Mouse (Mus musculus) left cerebral cortex, postnatal 25 days (tissue): ENCODE measurements at regions not wholly inside any gene's neighbourhood (a gene's known extent, or its start where the extent isn't known, plus 50 kb on each side); places are given as distances from the start of the nearest gene placed in this dataset.

ENCODE experiments used
- DNase-seq, 2 experiments: peaks; one replicate each; pipeline ENCODE4 v3.0.0; 2022; ENCODE audit warnings: low spot score in 2 of 2, mixed read lengths in 1 of 2
- intact Hi-C: fragments of 180-260 bp; cut with DNase I; formaldehyde crosslinking; loops from one replicate; pipeline ENCODE4 v1.15.1; 2025

DNA sequence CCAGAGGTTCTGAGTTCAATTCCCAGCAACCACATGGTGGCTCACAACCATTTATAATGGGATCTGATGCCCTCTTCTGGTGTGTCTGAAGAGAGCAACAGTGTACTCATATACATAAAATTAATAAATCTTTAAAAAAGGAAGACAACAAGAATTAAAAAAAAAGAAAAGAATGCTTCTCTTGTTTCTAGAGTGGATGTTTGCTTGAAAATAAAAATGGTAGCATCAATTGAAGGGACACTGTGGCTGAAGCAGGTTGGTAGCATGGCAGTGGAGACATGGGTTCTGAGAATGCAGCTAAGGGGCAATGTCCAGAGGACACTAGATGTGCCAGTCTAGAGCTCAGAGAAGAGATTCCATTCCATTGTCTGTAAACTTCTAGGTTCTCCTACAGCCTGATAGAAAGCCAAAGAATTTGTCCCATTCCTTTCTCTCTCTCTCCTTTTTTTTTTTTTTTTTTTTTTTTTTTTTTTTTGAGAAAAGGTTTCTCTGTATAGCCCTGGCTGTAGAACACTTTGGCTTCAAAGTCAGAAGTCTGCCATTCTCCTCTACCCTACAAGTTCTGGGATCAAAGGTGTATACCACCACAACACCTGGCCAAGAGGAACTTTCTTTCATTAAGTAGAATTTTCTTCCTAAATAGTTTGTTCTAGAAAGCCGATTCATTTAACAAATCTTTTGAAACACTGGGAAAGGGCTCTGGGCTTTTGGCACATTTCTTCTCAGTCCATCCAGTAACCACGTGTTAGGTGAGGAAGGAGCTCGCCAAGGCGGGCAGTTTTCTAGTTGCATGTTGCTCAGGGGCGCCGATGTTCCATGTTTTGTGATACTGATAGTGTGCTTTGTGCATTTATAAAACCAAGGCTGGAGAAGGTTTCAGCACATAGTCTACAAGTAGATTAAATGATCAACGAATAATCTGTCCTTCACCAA is 158.1 kb downstream of the Qrsl1 start:
- no peak for DNase-seq
- intact Hi-C loops = loop anchor here (10.0 kb wide), 1 partner anchor 169 kb away; the partner anchor contains the start of gene Cd24a

DNA sequence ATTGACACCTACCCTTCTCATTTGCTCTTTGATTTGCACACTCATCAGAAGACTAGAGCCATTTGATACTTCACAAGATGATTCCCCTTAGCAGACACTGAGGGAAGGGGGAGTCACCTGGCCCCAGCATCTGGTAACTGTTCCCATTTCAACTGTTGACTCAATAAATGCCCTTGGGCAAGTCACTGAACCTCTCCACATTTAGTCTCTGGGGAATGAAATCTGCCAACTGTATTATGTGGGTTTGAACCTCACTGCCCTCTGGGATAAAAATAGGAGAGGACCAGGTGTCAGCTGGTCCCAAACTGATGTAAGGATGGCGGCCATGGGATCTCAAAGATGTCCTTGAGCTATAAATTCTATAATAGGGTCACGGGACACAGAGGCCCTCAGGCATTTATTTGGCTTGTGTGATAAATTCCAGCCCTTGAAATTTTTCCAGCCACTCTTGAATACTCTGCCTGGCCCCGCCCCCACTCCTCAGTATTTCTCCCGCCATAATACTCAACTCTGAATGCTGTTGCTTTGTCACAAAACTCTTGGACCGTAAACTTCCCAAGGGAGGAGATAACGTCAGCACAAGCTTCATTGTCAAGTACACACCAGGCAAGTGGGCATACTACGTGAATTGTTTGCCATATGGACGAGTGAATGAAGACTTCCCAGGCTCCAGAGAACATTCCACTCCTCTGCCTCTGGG is 155.5 kb downstream of the Qrsl1 start:
- no peak for DNase-seq
- intact Hi-C loops = loop anchor here (10.0 kb wide), 1 partner anchor 171 kb away; the partner anchor contains the start of gene Cd24a

DNA sequence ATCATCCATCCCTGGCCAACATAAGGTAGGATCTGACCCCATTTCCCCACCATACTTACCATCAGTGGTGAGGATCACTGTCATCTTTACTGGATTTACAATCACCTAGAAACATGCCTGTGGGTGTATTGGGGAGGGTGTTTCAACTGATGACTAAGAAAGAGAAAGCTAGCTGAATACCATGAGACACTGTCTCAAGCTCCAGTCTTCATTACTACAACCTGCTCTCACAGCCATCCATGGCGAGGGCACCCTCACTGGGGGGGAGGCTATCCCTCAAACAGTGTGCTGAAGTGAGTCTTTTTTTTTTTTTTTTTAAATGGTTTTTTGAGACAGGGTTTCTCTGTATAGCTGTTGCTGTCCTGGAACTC is 154.9 kb downstream of the Qrsl1 start:
- intact Hi-C loops = loop anchor here (10.0 kb wide), 1 partner anchor 172 kb away; the partner anchor contains the start of gene Cd24a

DNA sequence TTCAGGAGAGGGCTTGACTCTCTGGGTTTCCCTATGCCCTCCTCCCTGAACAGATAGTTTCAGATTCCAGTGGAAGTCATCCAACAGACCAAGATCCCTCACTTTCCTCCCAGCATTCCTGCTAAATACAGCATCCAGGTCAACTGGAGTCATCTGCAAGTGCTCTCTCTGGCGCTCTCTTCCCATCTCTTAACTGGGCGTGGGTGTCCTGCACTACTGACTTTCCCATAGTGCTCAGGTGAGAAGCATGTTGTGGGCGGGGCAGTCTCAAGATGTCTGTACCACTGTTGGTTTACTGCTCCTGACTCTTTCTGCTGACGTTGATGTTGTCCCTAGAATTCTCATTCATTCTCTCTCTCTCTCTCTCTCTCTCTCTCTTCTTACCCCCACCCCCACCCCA is 154.0 kb downstream of the Qrsl1 start:
- intact Hi-C loops = loop anchor here (10.0 kb wide), 1 partner anchor 173 kb away; the partner anchor contains the start of gene Cd24a
- no peak for DNase-seq

More for the DNA sequence above, 154.9 kb downstream of the Qrsl1 start:
- no peak for DNase-seq

DNA sequence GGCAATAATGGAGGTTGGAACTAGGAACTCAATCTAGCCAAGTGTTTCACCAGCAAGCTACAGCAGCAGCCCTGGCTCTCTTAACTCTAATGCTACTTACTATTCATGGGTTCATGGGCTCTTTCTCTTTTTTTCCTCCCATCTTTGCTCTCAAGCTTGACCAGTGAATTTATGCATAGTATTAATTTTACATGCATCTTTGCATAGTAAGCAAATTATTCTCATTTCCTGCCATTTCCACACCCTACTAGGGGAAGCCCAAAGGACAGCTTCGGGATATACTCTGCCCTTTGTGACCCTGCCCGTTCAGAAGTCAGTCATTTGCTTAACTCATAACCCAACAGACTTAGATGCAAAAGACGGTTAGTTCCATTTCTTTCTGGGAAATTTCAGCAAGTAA is 153.2 kb downstream of the Qrsl1 start:
- DNase-seq = no peak
- intact Hi-C loops = loop anchor here (10.0 kb wide), 1 partner anchor 173 kb away; the partner anchor contains the start of gene Cd24a

DNA sequence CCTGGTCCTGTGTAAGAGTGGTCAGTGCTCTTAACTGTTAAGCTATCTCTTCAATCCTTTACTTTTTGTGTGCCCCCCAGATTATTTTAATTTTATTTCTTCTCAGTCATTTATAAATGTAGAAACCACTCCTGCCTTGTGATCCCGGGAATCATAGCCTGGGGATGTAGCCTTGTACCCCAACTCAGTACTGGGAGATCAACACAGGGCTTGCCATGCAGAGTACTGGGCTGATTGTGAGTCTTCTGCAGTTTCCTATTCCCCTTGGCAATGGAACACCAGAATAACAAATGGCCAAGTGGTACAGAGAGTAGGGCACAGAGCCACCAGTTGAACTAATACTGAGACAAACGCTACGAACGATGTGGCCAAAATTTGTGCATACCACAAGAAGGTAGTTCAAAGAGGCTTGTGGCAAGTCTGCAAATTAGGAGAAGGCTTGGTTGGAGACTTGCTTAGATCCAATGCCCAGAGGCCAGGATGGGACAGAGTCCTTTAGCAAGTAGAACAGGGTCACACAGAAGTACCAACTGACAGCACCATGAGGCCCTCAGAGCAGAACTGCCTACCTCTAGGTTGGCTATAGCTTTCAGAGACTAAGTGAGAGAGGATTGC is 151.9 kb downstream of the Qrsl1 start:
- no peak for DNase-seq
- intact Hi-C loops = loop anchor here (10.0 kb wide), 1 partner anchor 175 kb away; the partner anchor contains the start of gene Cd24a

DNA sequence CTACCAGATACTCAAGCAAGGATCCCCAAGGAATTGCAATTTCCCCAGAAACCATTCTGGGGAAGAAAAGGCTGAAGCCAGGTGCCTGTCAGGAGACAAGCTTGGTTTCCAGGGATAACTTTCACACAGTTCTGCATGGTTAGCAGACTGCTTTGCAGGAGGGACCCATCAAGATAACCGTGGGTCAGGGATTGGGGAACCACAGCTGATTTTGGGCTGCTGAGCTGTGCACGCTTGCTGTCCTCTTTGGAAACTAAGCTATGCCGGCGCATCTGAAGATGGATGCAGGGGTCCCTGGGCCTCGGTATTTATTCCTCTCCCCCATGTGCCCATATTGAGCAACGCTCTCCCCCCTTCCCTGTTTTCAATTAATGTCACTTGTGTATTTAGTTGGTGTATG is 151.1 kb downstream of the Qrsl1 start:
- intact Hi-C loops = no loop called here
- DNase-seq = no peak

DNA sequence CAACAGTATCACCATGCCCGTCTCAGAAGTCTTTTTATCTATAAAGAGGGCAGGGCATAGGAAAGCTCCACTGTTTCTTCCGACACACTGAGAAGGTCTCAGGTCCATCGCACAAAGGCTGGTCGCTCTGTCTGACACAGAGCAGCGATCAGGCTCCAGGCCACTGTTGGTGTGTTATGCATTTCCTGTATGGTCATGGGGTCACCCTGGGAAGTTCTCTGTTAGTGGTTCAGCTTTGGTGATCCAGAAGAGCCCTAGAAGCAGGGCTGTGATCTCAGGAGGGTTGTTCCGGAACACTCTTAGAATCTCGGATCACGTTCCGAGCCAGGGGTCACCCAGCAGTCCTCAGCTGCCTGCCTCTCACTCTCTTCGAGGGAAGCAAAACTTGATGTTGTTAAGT is 150.7 kb downstream of the Qrsl1 start:
- intact Hi-C loops = no loop called here

DNA sequence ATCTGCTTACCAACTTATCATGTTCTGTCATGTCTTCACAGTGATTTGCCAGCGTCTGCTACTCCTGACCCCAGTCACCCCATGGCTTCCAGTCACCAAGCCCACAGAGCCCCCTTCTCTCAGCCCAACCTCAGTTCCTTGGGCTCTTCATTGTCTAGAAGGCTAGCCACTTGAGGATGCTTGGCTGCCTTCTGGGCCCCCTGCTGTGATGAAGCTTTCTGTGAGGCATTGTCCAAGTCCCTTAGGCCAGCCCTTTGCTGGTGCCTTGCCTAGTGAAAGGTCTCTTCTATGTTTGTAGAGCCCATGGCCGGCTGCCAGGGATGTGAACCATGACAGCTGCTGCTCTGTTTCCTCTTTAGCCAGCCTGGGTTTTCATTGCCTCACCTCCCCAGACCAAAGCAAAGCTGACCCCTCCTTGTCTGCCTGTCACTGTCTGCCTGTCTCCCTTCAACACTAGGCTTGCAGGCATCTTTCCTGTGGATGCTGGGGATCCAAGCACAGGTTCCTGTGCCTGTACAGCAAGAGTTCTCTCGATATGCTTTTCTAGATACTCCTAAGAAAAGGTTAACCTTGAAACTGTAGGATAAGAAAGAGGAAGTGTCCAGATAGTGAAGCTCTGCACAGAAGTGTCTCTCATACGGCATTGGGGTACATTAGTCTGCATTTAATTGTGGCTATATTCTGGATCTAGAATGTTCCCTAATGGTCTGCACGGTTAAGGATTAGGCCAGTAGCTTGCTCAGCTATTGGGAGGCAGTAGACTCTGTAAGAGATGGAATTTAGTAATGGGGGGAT is 149.5 kb downstream of the Qrsl1 start:
- peak; percentile 36 to 52 for DNase-seq
- intact Hi-C loops = no loop called here

More for the DNA sequence above, 150.7 kb downstream of the Qrsl1 start:
- no peak for DNase-seq

DNA sequence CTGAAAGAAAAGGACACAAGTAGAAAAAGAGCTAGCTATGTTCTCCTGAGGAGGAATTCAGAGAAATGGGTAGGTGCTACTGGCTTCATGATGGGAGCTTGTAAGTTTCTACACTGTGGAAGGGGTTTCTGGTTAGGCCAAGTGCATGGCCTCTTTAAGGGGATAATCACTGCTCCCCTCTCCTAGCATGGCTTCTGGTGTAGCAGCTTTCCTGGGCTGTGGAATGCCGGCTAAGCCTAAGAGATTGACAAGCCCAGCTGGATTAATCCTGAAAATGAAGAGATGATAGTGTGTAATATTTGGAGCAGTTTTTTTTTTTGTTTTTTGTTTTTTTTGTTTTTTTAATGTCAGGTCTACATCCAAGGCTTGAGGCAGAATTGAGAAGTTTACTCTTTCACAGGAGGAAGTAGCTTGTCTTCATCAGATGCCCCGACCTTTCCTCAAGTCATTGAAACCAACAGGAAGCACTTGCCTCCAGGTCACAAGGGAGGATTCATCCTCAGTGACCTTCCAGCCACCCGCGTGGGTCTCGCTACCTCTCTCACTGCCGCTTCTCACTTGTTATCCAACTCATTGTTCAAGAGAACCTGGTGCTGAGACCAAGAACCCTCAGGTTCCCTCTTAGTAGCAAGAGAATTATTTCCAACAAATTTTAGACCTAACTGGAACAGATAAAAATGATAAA is 144.5 kb downstream of the Qrsl1 start:
- intact Hi-C loops = no loop called here
- no peak for DNase-seq

DNA sequence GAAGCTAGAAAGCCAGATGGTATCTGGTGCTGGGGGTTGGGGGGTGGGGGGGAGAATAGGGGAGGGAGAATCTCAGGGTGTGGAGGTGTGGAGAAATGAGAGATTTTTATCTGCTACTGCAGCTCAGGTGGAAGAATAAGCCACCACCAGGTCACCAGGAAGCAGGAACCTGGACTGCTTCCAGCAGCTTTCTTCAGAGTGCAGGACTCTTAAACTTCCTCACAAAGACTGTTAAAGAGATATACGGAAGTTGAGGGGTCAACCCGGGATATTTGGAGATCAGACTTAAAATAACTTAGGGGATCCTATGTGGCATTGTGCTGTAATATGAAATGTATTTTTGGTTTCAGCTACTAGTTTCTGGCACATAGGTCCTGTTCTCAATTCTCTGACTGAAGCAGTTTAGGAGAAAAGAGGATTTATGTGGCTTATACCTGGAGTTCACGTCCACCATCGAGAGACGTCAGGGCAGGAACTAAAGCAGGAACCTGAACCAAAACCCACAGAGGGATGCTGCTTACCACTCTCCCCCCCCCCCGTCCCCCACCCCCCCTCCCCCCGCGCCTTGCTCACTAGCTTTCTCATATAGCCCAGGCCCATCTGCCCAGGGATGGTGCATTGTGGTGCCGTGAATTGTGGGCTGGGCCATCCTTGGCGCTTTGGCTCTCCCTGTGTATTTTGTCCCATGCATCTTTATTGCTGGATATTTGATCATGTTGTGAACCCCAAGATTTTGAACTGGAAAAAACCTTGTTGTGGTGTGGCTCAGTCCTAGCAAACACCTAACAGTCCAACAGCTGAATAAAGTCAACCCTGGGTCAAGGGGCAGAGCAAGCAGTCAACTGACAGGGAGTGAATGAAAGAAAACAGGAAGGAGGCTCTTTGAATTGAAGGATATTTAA is 143.2 kb downstream of the Qrsl1 start:
- intact Hi-C loops = no loop called here
- DNase-seq = no peak

DNA sequence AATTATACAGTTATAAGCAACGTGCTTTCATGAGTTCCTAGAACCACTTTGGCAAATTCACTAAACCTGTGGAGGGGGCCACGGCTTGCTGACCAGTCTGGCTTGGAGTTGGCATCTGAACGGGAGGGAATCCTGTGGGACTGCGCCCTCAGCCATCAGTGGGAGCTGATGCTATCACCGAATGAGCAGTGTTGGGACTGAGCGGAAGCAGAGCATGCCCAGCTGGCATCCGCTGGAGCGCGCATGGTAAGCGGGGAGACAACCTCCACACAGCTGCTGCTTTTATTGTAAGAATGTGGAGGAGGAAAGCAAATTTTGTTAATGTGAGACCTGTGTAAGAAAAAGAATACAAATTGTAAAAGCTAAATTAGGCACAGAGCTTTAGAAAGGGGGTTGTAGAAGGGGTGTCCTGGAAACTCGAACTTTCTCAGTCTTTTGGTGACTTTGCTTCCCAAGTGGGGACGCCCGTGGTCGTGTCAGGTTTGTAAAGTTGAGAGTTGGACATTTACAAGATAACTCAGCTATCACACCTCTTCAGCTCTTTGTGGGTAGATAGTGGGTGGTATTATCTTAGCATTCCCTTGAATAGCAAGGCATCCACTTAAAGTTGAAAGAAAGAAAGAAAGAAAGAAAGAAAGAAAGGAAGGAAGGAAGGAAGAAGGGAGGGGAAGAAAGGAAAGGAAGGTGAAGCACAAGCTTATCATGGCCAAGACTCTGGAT is 142.2 kb downstream of the Qrsl1 start:
- DNase-seq = peak in 1 of 2 experiments; percentile 60
- intact Hi-C loops = no loop called here

DNA sequence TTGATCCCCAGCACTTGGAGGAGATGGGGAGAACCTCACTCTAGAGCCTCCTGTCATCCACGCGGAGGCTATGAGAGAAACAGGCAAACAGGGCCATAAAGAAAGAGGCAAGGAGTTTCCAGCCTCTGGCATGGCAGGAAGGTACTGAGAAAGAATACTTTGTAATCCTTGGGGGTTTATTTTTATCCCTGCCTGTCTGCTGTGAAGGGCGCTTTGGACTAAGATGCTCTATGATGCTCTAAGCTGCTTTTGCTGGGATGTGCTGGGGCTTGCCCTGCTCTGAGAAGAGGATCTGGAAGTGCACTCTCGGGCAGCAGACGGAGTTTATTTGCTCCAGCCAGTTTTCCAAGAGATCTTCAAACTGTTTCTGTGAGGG is 141.7 kb downstream of the Qrsl1 start:
- intact Hi-C loops = no loop called here
- no peak for DNase-seq

DNA sequence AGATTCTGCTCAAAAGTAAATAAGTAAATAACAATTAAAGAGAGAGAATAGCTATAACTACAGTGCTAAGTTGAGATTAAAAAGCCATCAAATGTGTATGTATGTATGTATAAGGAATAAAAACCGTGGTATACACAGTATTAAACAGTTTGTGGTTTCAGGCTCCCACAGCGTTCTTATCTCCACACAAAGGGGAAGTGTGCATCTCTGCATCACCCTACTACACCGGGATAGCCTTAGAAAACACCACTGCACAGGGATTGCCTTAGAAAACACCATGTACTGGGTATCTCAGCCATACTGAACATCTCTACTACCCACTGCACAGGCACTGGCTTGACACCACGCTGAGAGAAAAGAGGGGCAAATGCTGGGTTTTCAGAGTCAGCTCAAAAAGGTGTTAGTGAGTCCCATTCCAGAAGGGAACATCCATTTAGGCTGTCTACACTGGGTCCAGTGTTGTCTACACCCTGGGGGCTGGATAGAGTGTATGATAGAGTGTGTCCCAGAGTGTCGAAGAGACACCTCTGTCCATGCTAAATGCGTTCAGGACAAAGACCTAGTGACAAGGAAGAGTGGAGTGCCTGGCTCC is 139.5 kb downstream of the Qrsl1 start:
- no peak for DNase-seq
- intact Hi-C loops = no loop called here

DNA sequence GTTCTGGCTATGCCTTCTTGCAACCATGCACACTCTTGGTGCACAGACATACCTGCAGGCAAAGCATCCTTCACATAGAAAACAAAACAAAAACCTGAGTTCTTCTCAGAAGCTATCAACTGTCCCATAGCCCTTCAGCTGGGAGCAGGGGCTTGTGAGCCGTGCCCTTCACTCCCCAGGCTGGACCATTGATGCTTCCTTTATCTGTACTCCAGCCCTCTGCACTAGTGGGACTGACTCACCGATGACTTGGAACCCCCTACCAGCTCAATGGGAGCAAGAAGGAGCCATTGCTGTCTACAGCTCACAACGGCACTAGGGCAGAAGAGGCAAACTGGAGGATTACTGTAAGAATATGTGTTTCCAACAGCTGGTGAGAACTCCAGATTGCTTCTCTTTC is 137.0 kb downstream of the Qrsl1 start:
- no peak for DNase-seq
- intact Hi-C loops = no loop called here

DNA sequence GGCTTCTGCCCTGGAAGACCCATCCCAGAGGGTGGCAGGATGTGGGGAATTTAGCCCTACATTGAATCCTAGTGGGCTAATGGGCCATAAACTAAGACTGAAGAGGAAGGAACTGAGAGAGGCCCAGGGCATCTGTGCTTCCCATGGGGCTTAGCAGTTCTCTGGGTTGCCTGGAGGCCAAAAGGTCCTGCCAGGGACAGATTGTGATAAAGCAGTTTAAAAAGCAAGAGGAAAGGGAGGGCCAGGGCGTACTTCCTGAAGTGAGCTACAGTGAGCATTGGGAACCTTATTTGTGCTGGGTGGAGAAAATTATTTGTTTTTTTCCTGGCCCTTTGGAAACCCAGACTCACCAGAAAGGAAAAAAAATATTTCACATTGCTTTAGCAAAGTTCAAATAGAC is 136.3 kb downstream of the Qrsl1 start:
- intact Hi-C loops = no loop called here
- no peak for DNase-seq
